Mouse (Mus musculus) bone marrow, adult 2 months (tissue): Measurements from ENCODE around the gene Aspscr1.

ENCODE experiments used
- CTCF ChIP-seq: fragments of 200-500 bp; IDR thresholded peaks from 2 replicates; pipeline ENCODE4 v1.5.1; 2011; ENCODE audit warnings: low read length, control low read depth; ENCODE audit not compliant: control insufficient read depth, insufficient read depth
- POLR2A ChIP-seq: fragments of 200-500 bp; IDR thresholded peaks from 2 replicates; pipeline ENCODE4 v1.6.1; 2011; ENCODE audit warnings: low read depth, mild to moderate bottlenecking, control low read depth, low read length, borderline replicate concordance; ENCODE audit not compliant: control insufficient read depth

DNA sequence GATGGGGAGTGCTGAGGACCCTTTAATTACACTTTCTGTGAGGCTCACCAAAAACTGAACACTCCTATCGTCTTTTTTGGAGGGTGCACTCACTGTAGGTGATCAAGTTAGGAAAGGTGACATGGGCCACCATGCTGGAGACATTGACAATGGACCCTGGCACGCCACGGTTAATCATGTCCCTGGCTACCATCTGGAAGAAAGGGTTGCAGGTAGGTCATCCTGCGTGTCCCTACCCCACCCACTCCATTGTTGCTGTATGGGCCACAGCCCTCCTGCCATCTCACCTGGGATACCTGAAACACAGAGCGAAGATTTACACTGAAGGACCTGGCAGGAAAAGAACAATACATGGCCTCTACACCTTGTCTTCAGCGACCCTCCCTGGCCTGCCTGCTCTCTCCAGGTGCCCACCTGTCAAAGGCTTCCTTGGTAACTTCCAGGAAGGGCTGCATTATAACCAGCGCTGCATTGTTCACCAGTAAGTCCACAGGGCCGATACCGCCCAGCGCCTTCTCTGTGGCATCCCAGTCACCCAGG lies 57.6 kb downstream of the Aspscr1 start:
- TF ChIP-seq POLR2A, result no peak
- no peak for TF ChIP-seq CTCF
